Mouse (Mus musculus): ENCODE results near the gene Mas1. TPM values are rescaled to one million over a fixed set of nuclear protein-coding genes. Genes with fewer than 3 reads are reported as not detected.

The Mas1 gene
- polyA plus RNA-seq, 1 experiment from 2014 or later, result 0.49 TPM

- WGBS, result 12% methylated on average over 8 of the region's 8 CpGs
- Histone ChIP-seq H3K4me3 (no peak overlapping the region), H3K4me1 (replicated peaks) (peaks cover 83% of the 10 kb centered on the region), H3K9me3 (replicated peaks) (no peaks in the 10 kb centered on the region), H3K9ac (no peak overlapping the region), H3K4me2 (0 out of 2 replicates have a peak overlapping the region, but pooled peaks have one; percentile 11), H3K27me3 (no peaks in the 10 kb centered on the region), H3K36me3 (no peaks in the 10 kb centered on the region; the same call in 1 of the 2 replicates), H3K27ac (peak overlapping the region; percentile 96)
- ATAC-seq (replicated peaks; ENCODE audit: insufficient number of reproducible peaks, insufficient read depth, low FRiP score, low read depth), result peak; percentile 23
Measured at GRCm38 (mm10) chr17:12793660-12794406, 74.1 kb downstream of the Mas1 start.

DNA sequence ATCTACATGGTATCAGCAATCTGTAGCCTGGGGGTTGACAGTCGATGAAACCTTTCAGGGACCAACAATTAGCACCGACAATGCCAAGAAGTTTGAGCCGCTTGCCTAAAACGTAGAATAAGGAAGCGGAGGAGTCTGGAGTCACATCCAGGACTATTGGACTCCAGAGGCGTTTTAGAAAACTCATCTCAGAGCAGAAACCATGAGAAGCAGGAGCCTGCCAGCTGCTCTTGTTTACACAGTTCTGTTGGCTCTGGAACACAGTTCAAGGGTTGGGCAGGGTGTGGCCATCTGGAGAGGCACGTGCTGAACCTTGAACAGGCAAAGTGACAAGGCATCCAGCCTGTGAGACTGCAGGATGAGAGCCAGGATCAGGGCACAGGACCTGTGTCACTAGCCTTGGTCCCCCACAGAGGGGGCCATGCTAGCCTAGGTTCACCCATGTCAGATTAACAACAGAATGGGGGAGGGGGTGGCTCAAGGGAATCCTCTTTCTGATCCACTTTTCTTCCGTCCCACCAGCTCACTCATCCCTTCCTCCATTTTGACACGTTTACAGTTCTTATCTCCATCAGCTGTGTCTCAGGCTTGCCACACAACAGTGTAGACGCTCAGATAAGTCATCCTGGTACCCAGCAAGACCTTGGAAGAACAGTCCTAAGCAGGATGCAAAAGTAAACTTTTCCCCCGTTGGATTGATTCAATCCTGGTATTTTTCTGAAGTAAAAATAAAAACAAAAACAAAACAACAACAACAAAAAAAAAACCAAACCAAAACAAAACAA, 75.3 kb downstream of the Mas1 start:
- Histone ChIP-seq H3K27ac (peak overlapping the region; percentile 96), H3K4me2 (0 out of 2 replicates have a peak overlapping the region, but pooled peaks have one; percentile 2), H3K4me3 (no peak overlapping the region), H3K9me3 (replicated peaks) (no peaks in the 10 kb centered on the region), H3K9ac (no peak overlapping the region), H3K4me1 (replicated peaks) (peaks cover 71% of the 10 kb centered on the region), H3K27me3 (no peaks in the 10 kb centered on the region), H3K36me3 (peaks cover 12% of the 10 kb centered on the region)
- ATAC-seq (replicated peaks; ENCODE audit: insufficient number of reproducible peaks, insufficient read depth, low FRiP score, low read depth), result no peak; the same call in 1 of the 2 replicates
- 32% methylated on average over 11 of the region's 11 CpGs for WGBS

DNA sequence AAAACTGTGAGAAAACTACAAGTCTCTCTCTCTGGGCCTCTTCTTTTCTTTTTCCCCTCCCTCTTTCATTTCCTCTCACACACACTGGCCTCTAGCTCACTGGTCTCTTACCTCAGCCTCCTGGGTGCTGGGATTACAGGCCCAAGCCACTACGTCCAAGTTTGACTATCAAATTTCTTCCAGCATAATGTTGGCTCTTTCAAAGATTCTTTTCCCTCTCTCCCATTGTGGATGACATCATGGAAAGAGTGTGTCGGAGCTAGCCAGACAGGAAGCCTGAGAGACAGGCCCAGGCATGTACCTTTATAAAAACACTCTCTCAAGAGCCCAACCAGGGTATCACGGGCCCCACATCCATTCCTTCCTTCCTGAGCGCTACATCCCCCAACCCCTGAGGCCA, 76.5 kb downstream of the Mas1 start:
- peak overlapping the region; percentile 96 for H3K27ac ChIP-seq
- 10% methylated on average over 4 of the region's 4 CpGs for WGBS
- H3K4me1 ChIP-seq (replicated peaks), result peaks cover 68% of the 10 kb centered on the region
- H3K9ac ChIP-seq, result no peak overlapping the region
- ATAC-seq (replicated peaks; ENCODE audit: insufficient number of reproducible peaks, insufficient read depth, low FRiP score, low read depth), result peak; percentile 18; the same call in 1 of the 2 replicates
- H3K9me3 ChIP-seq (replicated peaks), result no peaks in the 10 kb centered on the region
- H3K27me3 ChIP-seq, result no peaks in the 10 kb centered on the region
- H3K36me3 ChIP-seq, result peaks cover 16% of the 10 kb centered on the region
- peak overlapping the region; percentile 36; the same call in 1 of the 2 replicates for H3K4me2 ChIP-seq
- H3K4me3 ChIP-seq, result no peak overlapping the region

DNA sequence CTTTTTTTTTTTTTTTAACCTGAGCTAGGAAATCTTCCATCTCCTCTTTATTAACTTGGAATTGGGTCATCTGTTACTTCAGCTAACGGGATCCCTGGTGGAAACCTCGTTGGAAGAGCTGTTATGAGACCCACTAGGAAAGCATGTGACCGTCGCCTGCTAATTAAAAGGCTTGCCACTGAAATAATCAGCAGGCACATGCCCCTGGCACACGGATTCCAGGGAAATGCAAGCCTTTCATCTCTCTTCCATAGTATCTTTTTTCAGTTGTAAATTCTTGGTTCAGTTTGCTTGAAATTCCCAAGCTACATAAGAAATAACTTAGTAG, 76.9 kb downstream of the Mas1 start:
- WGBS, result 5% methylated on average over 5 of the region's 5 CpGs
- no peaks in the 10 kb centered on the region for H3K9me3 ChIP-seq (replicated peaks)
- H3K27me3 ChIP-seq, result no peaks in the 10 kb centered on the region
- peaks cover 72% of the 10 kb centered on the region for H3K4me1 ChIP-seq (replicated peaks)
- H3K9ac ChIP-seq, result no peak overlapping the region
- peak overlapping the region; percentile 36; the same call in 1 of the 2 replicates for H3K4me2 ChIP-seq
- no peak for ATAC-seq (replicated peaks; ENCODE audit: insufficient number of reproducible peaks, insufficient read depth, low FRiP score, low read depth)
- peak overlapping the region; percentile 96 for H3K27ac ChIP-seq
- peaks cover 16% of the 10 kb centered on the region for H3K36me3 ChIP-seq
- H3K4me3 ChIP-seq, result no peak overlapping the region

Small RNA genes lying within 50 kb of the gene (microRNA-seq; reads per million reads assigned to microRNA genes)
- not detected for gene Gm24085

Other genes starting within 250 kb of the Mas1 start
- 30.5 and 51.0 TPM in 2 replicates for gene Slc22a1, start 192.3 kb downstream of the Mas1 start, polyA plus RNA-seq (2015; fragmentation: Nextera tagmentation; extraction: Ambion mirVana)
- 121 and 127 TPM in 2 replicates for gene Igf2r, start 98.5 kb downstream of the Mas1 start, polyA plus RNA-seq (2015; fragmentation: Nextera tagmentation; extraction: Ambion mirVana)
- 0.08 TPM in 1 of 2 replicates, not detected in the other for gene Mrgprh, start 7.9 kb upstream of the Mas1 start, polyA plus RNA-seq (2015; fragmentation: Nextera tagmentation; extraction: Ambion mirVana)
- 0.77 and 1.3 TPM in 2 replicates for gene Pnldc1, start 42.1 kb upstream of the Mas1 start, polyA plus RNA-seq (2015; fragmentation: Nextera tagmentation; extraction: Ambion mirVana)
- gene Tcp1, start 47.6 kb upstream of the Mas1 start, polyA plus RNA-seq (2015; fragmentation: Nextera tagmentation; extraction: Ambion mirVana), result 283 and 316 TPM in 2 replicates
- gene Mrpl18, start 48.2 kb upstream of the Mas1 start, polyA plus RNA-seq (2015; fragmentation: Nextera tagmentation; extraction: Ambion mirVana), result 165 and 199 TPM in 2 replicates
- 0.29 and 0.40 TPM in 2 replicates for gene Acat3, start 72.5 kb upstream of the Mas1 start, polyA plus RNA-seq (2015; fragmentation: Nextera tagmentation; extraction: Ambion mirVana)
- gene Acat2, start 92.6 kb upstream of the Mas1 start, polyA plus RNA-seq (2015; fragmentation: Nextera tagmentation; extraction: Ambion mirVana), result 26.5 and 46.7 TPM in 2 replicates
- gene Wtap, start 126.0 kb upstream of the Mas1 start, polyA plus RNA-seq (2015; fragmentation: Nextera tagmentation; extraction: Ambion mirVana), result 73.4 and 76.1 TPM in 2 replicates
- 376 and 436 TPM in 2 replicates for gene Sod2, start 138.7 kb upstream of the Mas1 start, polyA plus RNA-seq (2015; fragmentation: Nextera tagmentation; extraction: Ambion mirVana)
- 0.22 TPM in 1 of 2 replicates, not detected in the other for gene Gpr31b, start 184.2 kb upstream of the Mas1 start, polyA plus RNA-seq (2015; fragmentation: Nextera tagmentation; extraction: Ambion mirVana)
- 0.05 TPM in 1 of 2 replicates, not detected in the other for gene Tcp10b, start 193.0 kb upstream of the Mas1 start, polyA plus RNA-seq (2015; fragmentation: Nextera tagmentation; extraction: Ambion mirVana)

Data from heart, embryonic 15.5 days (tissue).